Mouse (Mus musculus) stomach, postnatal 0 days (tissue): ENCODE results near the gene Adamts17.

ENCODE experiments used
- CTCF ChIP-seq: IDR thresholded peaks from 2 replicates; pipeline ENCODE4 v1.5.1; 2016; ENCODE audit warnings: antibody characterized with exemption, low read depth, mild to moderate bottlenecking, moderate library complexity
- EP300 ChIP-seq: optimal IDR thresholded peaks from 2 replicates; pipeline ENCODE3; 2016; ENCODE audit warnings: antibody characterized with exemption

- TF ChIP-seq CTCF (no peak), EP300 (no peak)
These were observed 84.1 kb downstream of the Adamts17 start for GRCm38 (mm10) chr7:66923595-66923994.
